Mouse (Mus musculus) cerebellum, adult 8-10 months (tissue): Measurements from ENCODE around the gene Zcchc2.

ENCODE experiments used
- DNase-seq: peaks from one replicate; pipeline ENCODE4 v3.0.0; 2022

Zcchc2 gene

DNA sequence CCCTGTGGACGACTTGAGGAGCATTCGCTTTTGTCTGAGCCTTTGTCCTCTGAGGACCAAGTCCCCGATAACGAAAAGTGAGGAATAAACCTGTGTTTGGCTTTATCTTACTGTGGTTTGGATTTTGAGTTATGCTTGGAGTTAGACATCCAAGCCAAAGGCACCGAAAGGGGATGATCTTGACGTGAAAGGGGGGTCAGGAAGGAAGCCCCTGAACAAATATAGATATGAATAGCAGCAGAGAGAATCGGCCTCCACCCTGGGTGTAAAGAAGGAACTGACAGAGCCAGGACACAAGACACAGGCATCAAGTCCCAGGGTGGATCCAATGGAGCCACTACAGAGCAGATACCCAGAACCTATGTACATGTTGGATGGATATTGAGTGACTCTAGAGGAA, 83.9 kb downstream of the Zcchc2 start:
- DNase-seq = no peak

DNA sequence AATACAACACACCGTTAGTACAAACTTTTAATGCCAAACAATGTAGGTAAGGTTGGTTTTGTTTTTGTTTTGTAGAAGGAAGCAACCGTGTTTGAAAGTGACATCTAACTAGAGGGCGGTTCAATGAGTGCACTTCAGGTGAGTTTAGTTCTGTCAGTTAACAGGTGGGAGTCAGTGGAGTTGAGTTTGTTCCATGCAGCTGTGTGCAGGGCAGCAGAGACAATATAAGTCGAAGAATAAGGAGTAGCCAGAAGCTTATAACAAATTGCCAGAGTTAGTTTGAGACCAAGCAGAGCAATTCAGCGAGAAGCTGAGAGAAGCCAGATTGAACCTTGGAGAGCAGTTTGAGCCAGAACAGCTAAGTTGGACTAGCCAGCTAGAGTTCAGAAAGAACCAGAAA, 84.5 kb downstream of the Zcchc2 start:
- DNase-seq = no peak

DNA sequence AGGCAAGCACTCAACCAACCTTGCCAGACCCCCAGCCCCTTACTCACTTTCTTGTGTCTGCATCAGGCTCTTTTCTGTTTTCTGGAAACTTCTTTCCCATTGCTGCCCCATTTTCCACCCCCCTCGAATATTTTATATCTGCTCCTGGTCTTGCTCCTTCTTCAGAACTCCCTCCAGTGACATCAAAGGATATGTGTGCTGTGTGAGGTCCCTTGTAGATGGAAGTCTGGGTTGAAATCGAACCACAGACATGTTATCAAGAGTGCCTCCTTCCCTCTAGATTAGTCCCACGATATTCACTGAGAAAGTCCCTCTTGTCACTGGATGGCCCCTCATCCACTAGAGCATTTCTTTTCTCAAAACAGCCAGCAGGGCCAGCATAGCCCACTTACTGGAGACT, 86.4 kb downstream of the Zcchc2 start:
- no peak for DNase-seq

DNA sequence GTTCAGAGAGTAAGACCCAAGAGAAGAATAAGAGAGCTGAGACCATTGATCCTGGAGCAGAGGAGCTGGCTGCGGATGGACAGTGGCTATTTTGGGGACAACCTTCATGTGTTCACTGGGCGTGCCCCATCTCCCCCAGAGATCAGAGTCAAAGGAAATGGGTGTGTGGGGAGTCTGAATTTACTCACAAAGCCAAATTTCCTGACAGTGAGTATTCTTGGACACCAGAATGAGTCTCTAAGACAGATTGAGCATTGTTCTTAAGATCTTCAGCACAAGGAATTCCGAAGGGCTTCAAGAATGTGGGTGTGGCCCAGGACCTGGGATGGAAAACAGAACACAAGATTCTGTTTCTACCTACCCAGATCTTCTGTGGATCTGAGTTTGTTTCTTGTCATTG, 87.0 kb downstream of the Zcchc2 start:
- no peak for DNase-seq
